Mouse (Mus musculus) gastrocnemius, postnatal 4 days (tissue): Measurements from ENCODE around the gene Grid2. TPM values are rescaled to one million over a fixed set of nuclear protein-coding genes. Genes with fewer than 3 reads are reported as not detected.

ENCODE experiments used
- DNase-seq, 2 experiments: peaks; one replicate each; pipeline ENCODE4 v3.0.0; 2021 to 2022; ENCODE audit warnings: low spot score in 2 of 2, mixed read lengths in 2 of 2
- total RNA-seq, 2 experiments: library from RNA; stranded (reverse); gene quantifications; 2 replicates each; pipeline ENCODE4 v1.2.3; 2021

Gene Grid2
- total RNA-seq, 2 experiments from 2014 or later, result 1.2 to 1.6 TPM

DNA sequence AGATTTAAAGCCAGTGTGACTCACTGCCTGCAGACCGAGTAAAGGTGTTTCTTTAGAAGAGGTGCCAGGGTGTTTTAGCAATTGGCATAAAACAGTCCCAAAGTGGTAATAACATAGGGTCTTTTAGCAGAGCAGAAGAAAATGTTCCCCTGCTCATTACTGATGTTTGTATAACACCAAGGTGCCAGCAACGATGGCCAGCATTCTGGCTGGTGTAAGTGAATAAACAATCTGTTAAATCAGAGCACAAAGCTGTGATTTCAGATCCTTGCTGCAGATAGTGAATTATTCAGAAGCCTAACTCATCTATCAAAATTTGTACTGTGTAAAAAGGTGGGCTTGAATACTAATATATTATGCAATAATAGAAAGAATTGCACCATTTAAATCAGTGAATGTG, 353.9 kb downstream of the Grid2 start:
- no peak for DNase-seq

DNA sequence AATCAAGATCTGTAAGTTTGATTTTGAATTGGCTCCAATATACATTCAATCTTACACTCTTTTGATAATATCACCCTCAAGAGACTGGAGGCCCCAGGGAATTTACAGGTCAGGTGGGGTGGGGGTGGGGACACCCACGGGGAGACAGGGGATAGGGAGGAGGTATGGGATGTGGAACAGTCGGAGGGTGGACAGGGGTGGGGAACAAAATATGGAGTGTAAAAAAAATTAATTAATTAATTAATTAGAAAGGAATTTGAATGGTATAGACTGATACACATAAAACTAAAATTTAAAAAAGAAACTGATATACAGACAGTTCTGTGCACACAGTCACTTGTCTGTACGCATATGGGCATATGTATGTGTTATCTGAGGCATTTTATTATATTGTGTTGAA, 380.3 kb downstream of the Grid2 start:
- no peak for DNase-seq

DNA sequence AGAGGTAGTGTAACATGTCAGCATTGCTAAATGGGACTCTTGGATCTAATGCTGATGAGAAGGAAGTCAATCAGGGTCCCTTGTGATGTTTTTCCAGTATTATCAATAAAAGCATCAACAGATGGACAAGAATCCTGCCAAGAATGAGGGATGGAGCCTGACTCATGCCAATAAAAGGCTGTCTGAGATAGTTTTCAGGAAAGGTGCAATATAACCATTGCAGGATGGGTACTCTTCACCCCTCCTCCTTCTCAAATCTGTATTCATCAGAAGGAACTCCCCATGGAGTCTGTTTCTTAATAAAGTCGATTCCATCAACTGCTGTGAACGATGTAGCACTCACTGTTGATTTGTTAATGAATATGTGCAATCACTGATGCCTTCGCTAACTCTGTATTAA, 403.7 kb downstream of the Grid2 start:
- DNase-seq, result no peak

DNA sequence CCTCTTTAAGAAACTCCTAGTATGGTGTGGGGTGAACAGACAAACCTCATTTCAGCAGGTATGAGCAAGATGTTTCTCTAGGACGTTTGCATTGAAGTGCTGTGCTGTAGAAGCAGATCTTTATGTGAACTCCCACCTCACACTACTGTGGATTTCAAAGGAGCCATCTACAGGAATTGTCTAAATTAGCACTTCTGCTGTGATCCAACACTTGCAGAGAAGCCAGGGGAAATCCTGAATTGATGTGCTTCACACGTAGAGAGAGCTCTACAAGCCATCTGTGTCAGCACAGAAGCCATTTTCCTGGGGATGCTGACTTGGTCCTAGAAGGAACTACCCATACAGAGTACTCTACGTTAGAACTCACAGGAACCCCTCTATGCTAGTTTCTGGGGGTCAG, 430.0 kb downstream of the Grid2 start:
- DNase-seq, result no peak

DNA sequence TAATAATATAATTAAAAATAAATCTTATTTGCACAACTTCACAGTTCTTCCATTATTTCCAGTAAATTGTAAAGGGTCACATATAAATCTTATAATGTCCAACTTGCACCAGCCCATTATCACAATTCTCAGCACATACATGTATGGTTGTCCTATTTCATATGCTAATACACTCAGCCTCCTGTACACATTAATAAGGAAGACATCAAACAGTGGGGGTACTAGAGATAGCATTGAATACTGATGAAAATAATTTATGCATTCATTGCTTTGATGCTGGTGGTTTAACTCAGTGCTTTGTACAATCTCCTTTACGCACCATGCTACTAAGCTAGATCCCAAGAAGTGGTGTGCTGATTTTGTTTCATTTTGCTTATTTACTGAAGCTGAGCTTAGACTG, 446.0 kb downstream of the Grid2 start:
- DNase-seq, result no peak

DNA sequence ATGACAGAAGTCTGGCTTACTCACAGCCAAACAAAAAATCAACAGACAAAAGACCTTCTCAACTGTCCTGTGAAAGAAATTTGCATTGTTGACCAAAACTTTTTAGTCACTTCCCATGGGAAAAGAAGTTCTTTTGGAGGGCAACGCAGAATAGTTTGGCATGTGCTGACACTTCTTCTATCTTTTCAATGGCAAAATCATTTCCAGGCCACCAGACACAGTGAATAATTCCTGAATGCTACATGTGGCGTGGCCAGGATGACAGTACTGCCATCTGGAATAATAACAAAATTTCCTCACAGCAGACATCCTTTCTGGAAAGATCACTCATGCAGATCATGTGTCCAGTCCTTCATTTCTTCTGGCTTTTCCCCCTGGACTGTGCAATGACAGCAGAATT, 478.1 kb downstream of the Grid2 start:
- no peak for DNase-seq

DNA sequence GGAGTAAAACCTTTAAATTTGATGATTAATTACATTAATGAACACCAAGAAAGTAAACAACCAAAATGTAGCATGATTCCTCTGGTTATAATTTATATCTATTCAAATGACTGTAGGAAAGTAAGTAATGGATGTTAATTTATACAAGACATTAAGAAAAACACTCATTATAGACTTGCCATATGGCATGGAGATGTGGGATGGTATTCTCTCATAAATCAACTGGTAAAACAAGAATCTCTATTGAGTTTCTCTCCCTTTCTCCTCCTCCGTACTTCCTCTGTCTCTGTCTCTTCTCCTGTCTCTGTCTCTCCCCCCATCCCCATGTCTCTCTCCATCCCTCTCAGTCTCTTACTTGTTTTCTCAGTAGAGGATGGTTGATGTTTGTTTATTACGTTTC, 506.9 kb downstream of the Grid2 start:
- no peak for DNase-seq

DNA sequence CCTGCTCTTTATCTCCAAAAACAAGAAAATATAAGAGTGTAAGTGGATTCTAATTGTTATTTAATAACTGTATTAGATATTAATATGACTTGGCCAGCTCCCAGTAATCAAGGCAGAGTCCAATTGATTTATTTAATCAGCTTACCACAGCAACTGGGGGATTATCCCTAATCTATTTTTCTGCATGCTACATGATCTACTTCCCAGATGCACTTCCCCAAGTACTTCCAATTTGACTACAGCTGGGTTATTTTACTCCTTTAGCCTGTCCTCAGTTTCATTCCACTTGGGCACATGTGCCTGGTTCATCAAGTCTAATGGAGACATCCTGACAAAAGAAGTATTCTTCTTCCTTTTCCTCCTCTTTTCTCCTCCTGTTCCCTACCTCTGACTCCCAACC, 539.0 kb downstream of the Grid2 start:
- DNase-seq, result no peak

DNA sequence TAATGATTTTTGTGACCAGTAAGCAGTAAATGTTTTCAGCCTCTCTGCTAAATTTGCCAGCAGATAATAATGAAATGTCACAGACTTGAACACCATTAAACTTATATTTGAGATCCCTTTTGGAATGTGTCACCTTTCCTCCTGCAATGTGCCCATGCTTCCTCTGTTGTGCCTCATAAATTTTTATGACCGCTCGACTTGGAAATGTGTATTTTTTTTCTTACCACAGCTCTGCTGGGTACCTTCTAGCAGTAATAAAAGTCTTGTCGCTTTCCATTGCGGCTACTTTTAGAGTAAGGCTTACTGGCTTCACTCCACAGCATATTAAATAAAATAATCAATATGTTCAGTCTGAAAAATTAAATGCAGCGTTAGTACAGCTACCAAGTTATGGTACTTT, 564.6 kb downstream of the Grid2 start:
- DNase-seq, result no peak

DNA sequence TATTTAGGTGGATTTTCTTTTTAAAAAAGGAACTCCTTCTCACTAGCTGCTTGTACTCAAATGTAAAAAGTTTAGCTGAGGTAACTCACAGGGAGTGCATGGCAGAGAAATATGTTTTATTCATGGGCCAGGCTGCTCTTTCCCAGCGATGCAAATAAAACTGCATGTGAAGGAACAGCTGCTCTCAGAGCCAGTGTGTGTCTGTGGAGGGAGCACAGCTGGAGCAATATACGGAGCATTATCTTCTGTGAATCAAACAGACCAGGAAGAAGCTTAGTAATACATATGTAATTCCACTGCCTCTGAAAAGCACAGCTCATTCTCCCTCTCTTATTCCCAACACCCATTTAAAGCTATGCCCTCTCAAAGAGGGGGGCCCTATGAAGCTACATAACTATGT, 607.0 kb downstream of the Grid2 start:
- no peak for DNase-seq

DNA sequence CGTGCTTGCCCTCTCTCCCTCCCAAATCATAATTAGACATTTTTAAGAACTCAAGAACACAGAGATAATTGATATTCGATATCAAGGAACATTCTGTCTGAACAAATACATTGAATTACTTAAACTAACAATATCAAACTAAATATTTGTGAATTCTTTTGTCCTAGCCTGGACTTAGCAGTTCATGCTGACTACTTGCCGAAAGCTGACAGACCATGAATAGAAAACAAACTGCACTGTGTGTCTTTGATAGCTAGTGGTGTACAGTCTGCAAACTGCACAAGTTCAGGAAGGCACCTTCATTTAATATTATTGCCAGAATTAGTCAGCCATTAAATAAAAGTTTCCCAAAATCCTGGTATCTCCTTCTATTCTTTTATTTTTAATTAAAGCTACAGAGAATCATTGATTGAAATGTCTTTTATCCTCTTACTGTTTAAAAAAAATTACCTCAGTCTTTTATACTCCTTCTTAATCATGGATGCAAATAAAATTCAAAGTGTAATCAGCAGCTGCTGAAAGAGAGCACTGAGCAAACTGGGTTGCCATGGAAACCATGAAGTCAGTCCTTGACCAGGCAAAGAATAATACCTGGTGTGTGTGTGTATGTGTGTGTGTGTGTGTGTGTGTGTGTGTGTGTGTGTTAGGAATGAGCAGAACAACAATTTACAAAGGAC, 621.5 kb downstream of the Grid2 start:
- no peak for DNase-seq

DNA sequence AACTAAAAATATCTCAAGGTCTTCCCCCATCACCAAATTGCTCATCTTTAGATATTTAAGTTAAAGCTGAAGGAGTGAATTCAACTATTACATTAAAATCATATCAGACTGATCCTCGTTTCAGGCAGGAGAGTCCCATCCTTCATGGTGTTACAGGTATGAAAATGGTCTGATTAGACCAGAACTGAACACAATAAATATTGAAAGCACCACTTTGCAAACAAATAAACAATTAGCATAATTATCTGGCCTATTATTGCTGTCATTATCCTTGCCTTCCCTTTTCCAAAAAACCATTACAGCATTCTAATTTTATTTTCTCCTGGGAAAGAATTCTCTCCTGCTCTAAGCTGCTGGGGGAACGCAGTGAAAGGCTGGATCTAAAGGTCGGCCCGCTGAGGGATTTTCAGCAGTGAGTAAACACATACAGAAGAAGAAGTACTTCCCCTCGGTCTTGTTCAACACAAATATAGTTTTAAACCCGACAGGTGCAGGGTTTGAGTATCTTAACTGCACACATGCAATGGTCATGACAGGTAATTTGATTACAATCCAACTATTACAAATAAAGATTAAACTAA, 622.2 kb downstream of the Grid2 start:
- no peak for DNase-seq

DNA sequence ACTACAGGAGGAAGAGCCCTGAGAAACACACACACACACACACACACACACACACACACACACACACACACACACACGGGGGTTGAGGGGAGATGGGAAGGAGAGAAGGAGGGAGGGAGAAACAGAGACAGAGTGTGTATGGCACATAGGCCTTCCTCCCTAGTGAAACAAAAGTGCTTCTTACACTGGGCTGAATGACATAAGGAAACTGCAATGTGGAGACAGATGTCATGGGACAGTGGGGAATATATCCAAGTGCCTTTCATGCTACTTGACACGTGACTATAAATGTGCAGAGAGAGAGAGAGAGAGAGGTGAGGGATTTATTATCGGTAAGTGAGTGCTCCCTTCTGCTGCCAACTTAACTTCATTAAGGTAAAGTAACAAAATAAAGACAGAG, 639.0 kb downstream of the Grid2 start:
- no peak for DNase-seq

DNA sequence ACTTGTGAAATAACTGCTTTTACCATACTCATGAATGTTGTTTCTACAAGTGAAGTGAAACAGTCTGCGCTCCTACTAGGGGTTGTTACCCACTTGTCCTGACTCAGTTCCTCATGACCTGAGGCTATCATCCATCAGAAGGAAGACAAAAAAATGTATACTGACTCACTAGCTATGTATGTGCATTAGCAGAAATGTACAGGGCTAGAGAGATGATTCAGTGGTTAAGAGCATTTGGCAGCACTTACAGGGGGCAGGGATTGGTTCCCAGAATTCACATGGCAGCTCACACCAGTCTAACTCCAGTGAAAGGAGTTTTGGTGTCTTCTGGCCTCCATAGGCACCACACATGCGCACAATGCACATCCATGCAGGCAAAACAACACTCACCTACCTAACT, 642.5 kb downstream of the Grid2 start:
- no peak for DNase-seq

DNA sequence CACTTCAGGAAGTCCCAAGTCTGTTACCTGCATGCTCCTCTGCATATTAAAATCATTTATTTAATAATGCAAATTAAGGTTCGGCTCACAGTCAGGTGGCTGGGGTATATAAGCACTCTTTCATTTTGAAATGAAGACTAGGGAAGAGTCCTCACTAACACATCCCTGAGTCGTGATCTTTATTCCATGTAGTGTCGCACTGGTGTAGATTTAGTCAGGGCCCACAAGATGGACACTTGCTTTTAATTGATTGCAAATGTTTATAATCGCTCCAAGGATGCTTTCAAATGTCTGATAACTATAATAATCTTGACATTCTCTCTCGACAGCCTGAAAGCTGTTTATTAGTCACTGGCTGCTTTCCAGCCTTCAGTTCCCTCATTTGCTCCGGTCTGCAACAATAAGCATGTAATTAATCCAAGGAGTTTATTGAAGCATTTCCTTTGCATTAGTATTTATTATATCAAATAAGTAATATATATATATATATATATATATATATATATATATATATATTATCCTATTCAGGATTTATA, 661.4 kb downstream of the Grid2 start:
- DNase-seq, result no peak

DNA sequence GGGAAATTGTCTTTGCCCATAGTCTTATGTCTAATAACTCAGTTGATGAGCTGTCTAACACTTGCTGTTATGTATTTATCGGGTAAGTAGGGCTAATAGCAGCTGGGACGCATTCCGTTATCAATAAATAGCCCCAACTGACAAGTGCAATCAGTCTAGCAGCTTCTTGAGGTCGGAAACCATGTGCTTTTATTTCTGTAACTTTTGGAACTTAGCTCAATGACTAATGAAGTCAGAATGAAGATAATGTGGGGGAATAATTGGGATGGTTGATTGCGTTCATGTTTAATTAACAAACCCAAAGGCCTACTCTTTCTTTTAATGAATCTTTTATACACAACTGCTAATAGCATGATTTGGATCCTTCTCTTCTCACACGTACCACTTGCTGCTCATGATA, 666.3 kb downstream of the Grid2 start:
- DNase-seq, result no peak

DNA sequence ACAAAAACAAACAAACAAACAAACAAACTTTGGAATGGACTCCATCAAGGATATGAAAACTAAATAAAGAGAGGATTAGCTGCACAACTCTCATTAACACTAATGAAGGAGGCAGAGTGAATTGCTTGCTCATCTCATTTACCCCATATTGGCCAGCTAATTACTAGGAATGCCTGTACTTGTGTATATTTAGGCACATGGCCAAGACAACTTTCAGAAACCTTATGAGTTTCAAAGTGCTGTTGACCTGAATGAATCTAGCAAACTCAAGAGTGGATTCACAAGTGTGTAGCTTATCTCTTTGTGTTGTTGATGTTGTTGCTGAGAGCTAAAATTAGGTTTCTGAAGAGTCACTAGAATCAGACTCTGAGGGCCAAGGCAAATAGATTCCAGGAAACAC, 675.5 kb downstream of the Grid2 start:
- DNase-seq, result no peak

DNA sequence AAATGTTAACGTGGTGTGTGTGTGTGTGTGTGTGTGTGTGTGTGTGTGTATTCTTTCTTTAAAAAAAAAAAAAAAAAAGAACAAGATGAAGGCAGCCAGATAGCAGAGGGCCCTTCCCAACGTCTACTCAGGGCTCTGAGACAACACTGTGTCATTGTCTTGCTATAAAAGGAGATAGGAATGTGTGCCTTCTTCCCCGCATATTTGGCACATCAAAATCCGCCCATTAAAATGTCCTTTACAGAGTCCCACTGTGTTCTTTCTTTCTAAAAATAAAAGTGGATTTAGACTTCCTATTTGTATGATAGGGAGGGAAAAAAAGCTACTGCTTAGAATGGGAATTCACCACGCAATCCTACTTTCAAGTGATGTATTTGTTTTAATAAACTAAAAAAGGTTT, 691.0 kb downstream of the Grid2 start:
- DNase-seq, result no peak

DNA sequence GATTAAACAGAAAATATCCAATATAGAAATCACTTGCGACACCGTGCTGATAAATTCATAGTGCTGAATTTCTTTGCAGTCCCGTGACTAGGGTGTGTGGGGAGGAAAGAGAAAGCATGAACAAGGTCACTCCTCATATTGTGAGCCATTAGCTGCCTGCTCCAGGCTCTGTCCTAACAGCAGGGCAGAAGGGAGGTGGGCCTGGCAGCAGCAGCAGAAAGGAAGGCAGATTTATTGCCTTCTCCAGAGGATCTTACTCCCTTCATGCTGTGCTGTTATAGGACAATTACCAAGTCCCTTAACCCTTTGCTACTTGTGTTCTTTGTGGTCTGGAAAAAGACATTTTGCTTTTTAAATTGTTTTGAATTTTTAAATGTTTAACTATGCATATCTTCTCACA, 708.1 kb downstream of the Grid2 start:
- DNase-seq, result no peak

DNA sequence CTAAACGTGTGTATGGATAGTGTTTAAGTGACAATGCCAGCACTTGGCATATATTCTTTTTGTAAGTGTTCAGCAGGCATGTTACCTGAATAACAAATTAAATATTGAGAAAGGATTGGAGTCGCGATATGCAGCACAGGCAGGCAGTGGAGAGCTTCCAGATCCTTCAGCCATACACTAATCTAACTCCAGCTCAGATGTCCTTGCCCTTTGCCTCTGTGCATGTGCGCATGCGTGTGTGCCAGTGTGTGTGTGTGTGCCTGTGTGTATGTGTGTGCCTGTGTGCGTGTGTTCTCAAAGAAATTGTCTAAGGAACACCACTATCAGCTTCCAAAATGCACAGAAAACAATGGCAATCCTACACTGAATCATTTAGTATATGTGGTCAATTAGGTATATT, 708.6 kb downstream of the Grid2 start:
- DNase-seq, result no peak

DNA sequence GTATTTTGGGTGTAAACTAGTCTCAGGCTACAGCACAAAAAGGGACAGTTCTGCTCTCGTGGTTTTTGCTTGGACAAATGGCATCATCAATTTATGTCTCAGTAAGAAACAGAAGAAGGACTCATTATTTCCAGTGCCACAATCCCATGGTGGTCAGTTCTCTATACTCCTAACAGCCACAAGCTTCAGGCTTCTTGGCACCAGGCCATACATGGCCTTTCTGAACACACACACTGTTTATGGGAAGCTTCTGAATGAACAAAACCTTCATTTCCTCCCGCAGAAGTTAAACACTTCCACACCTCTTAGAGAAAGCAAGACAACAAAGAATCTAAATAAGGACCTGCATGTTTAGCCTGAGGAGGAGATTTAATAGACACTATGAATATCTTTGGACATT, 709.1 kb downstream of the Grid2 start:
- no peak for DNase-seq

DNA sequence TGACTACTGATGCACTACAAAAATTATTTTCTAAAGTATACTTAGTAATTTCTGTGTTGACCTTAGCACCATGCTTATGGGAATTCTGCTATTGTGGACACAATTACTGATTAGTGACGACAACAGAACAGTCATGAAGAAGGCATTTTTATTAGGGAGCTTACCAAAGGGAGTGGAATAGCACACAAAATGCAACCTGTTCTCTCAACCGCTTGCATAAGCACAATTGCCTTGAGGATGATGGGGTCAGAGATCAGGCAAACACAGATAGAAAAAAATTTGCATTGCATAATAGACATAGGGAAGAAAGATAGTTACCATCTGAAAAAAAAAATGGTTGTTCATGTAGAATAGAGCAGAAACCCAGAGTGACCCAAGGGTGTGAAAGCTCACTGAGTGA, 790.4 kb downstream of the Grid2 start:
- DNase-seq, result no peak

DNA sequence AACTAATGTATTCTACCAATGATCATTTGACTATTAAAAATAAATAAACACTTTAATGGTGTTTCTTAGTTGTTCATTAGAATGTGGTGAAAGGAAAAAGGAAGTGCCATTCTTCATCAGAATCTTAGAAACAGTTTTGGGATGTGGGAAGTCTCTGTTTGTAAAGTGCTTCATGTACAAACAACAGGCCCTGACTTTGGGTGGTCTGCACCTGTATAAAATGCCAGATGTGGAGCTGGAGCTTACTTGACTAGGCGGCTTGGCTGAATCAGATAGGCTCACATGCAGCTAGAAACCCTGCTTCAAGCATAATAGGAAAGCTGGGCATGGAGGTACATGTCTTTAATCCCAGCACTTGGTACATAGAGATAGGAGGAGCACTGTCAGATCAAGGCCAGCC, 791.1 kb downstream of the Grid2 start:
- DNase-seq, result no peak
